Mouse (Mus musculus): ENCODE results near the gene Tgfbr3. TPM values are rescaled to one million over a fixed set of nuclear protein-coding genes. Genes with fewer than 3 reads are reported as not detected.
A peak's percentile ranks its signal among the peaks of the same experiment; 100 is the strongest.

Gene Tgfbr3
- total RNA-seq, 2 experiments from 2014 or later, result 12.7 to 13.6 TPM

- no peak for DNase-seq (ENCODE audit: low spot score in 2 of 2)
Measured at GRCm38 (mm10) chr5:107086166-107086565, 203.3 kb downstream of the Tgfbr3 start.

GRCm38 (mm10) chr5:107084431-107084830 lies 205.0 kb downstream of the Tgfbr3 start:
- no peak for DNase-seq (ENCODE audit: low spot score in 2 of 2)

GRCm38 (mm10) chr5:107082011-107082410 lies 207.4 kb downstream of the Tgfbr3 start:
- no peak for DNase-seq (ENCODE audit: low spot score in 2 of 2)

GRCm38 (mm10) chr5:107080986-107081624 lies 208.3 kb downstream of the Tgfbr3 start:
- no peak for DNase-seq (ENCODE audit: low spot score in 2 of 2)

GRCm38 (mm10) chr5:107079920-107080319 lies 209.5 kb downstream of the Tgfbr3 start:
- no peak for DNase-seq (ENCODE audit: low spot score in 2 of 2)

GRCm38 (mm10) chr5:107079146-107079638 lies 210.2 kb downstream of the Tgfbr3 start:
- DNase-seq (ENCODE audit: low spot score in 2 of 2), result peak; percentile 44 to 60

- DNase-seq (ENCODE audit: low spot score in 2 of 2), result no peak
Measured at GRCm38 (mm10) chr5:107078361-107078760, 211.1 kb downstream of the Tgfbr3 start.

GRCm38 (mm10) chr5:107077900-107078299 lies 211.5 kb downstream of the Tgfbr3 start:
- no peak for DNase-seq (ENCODE audit: low spot score in 2 of 2)

- DNase-seq (ENCODE audit: low spot score in 2 of 2), result no peak
Measured at GRCm38 (mm10) chr5:107074980-107075583, 214.3 kb downstream of the Tgfbr3 start.

- DNase-seq (ENCODE audit: low spot score in 2 of 2), result no peak
Measured at GRCm38 (mm10) chr5:107074350-107074749, 215.1 kb downstream of the Tgfbr3 start.

GRCm38 (mm10) chr5:107073536-107073935 lies 215.9 kb downstream of the Tgfbr3 start:
- DNase-seq (ENCODE audit: low spot score in 2 of 2), result no peak

GRCm38 (mm10) chr5:107068146-107068545 lies 221.3 kb downstream of the Tgfbr3 start:
- no peak for DNase-seq (ENCODE audit: low spot score in 2 of 2)

- no peak for DNase-seq (ENCODE audit: low spot score in 2 of 2)
Measured at GRCm38 (mm10) chr5:107067531-107067930, 221.9 kb downstream of the Tgfbr3 start.

GRCm38 (mm10) chr5:107064922-107065321 lies 224.5 kb downstream of the Tgfbr3 start:
- no peak for DNase-seq (ENCODE audit: low spot score in 2 of 2)

- DNase-seq (ENCODE audit: low spot score in 2 of 2), result no peak
Measured at GRCm38 (mm10) chr5:107062229-107062852, 227.1 kb downstream of the Tgfbr3 start.

- no peak for DNase-seq (ENCODE audit: low spot score in 2 of 2)
Measured at GRCm38 (mm10) chr5:107059514-107059913, 229.9 kb downstream of the Tgfbr3 start.

GRCm38 (mm10) chr5:107058642-107059041 lies 230.8 kb downstream of the Tgfbr3 start:
- no peak for DNase-seq (ENCODE audit: low spot score in 2 of 2)

Other genes starting within 250 kb of the Tgfbr3 start
- gene Brdt, start 41.5 kb upstream of the Tgfbr3 start, total RNA-seq (2021), result 10 to 100 TPM; 14.5 to 14.7 TPM
- gene Ephx4, start 113.1 kb upstream of the Tgfbr3 start, total RNA-seq (2021), result 10 to 100 TPM; 27.7 to 34.9 TPM
- gene Lpcat2b, start 141.9 kb upstream of the Tgfbr3 start, total RNA-seq (2021), result under 1 TPM in 1 of 2 experiments, not detected in 1; 0.25 TPM
- 10 to 100 TPM; 91.2 to 91.6 TPM for gene Btbd8, start 148.4 kb upstream of the Tgfbr3 start, total RNA-seq (2021)
- gene Gm42669, start 218.0 kb upstream of the Tgfbr3 start, total RNA-seq (2021), result under 1 TPM; 0.27 to 0.60 TPM
- under 1 TPM; 0.36 to 0.55 TPM for gene 1700028K03Rik, start 245.1 kb upstream of the Tgfbr3 start, total RNA-seq (2021)